Mouse (Mus musculus) heart, embryonic 14.5 days (tissue): ENCODE measurements around the gene Tmprss7. TPM values are rescaled to one million over a fixed set of nuclear protein-coding genes. Genes with fewer than 3 reads are reported as not detected.

ENCODE experiments used
- ATAC-seq: fragments of 200-750 bp; cut with Nextera tagmentation; 2 replicates; pipeline ENCODE4 v1.8.0; 2017; ENCODE audit warnings: low read depth, moderate TSS enrichment; ENCODE audit not compliant: insufficient number of reproducible peaks, insufficient read depth, low FRiP score
- H3K27ac ChIP-seq, 2 experiments: fragments of 200-500 bp in 1 of 2; fragments of 300-500 bp in 1 of 2; sonication (generic) in 1 of 2; replicated peaks in 1 of 2; 2 replicates each; pipeline ENCODE4 v1.5.1; 2012 to 2014; ENCODE audit warnings: low read depth in 2 of 2, low read length in 2 of 2, control low read depth in 1 of 2, mild to moderate bottlenecking in 1 of 2, mixed read lengths in 1 of 2; ENCODE audit not compliant: control insufficient read depth in 1 of 2, insufficient read depth in 1 of 2
- H3K27me3 ChIP-seq: fragments of 300-500 bp; sonication (generic); 2 replicates; pipeline ENCODE4 v1.6.1; 2014; ENCODE audit warnings: mild to moderate bottlenecking, low read length, control low read depth; ENCODE audit not compliant: control insufficient read depth, insufficient read depth
- H3K36me3 ChIP-seq: fragments of 300-500 bp; sonication (generic); 2 replicates; pipeline ENCODE4 v1.6.1; 2014; ENCODE audit warnings: mild to moderate bottlenecking, control low read depth, low read length, mixed read lengths; ENCODE audit not compliant: control insufficient read depth, insufficient read depth
- H3K4me1 ChIP-seq, 2 experiments: fragments of 200-500 bp in 1 of 2; fragments of 300-500 bp in 1 of 2; sonication (generic) in 1 of 2; 2 replicates each; pipeline ENCODE4 v1.6.1; 2012 to 2014; ENCODE audit warnings: low read length in 2 of 2, control low read depth in 1 of 2, mixed read lengths in 1 of 2; ENCODE audit not compliant: control insufficient read depth in 2 of 2, insufficient read depth in 2 of 2
- H3K4me2 ChIP-seq: fragments of 300-500 bp; sonication (generic); 2 replicates; pipeline ENCODE4 v1.6.1; 2014; ENCODE audit warnings: mild to moderate bottlenecking, low read length
- H3K4me3 ChIP-seq, 2 experiments: fragments of 200-500 bp in 1 of 2; fragments of 300-500 bp in 1 of 2; sonication (generic) in 1 of 2; 2 replicates each; pipeline ENCODE4 v1.5.1; 2012 to 2014; ENCODE audit warnings: low read length in 2 of 2, mild to moderate bottlenecking in 2 of 2, control low read depth in 1 of 2, low read depth in 1 of 2, moderate library complexity in 1 of 2; ENCODE audit not compliant: control insufficient read depth in 1 of 2, insufficient read depth in 1 of 2
- H3K9ac ChIP-seq: fragments of 300-500 bp; sonication (generic); 2 replicates; pipeline ENCODE4 v1.6.1; 2014; ENCODE audit warnings: mild to moderate bottlenecking, low read length
- H3K9me3 ChIP-seq: fragments of 300-500 bp; sonication (generic); 2 replicates; pipeline ENCODE4 v1.6.1; 2016; ENCODE audit warnings: low read length, control low read depth; ENCODE audit not compliant: control insufficient read depth
- WGBS: fragments of 180-500 bp; shearing (Covaris S2); extraction: QIAGEN DNeasy Blood & Tissue Kit; methylation state at CpG from one replicate; pipeline ENCODE4 v1.1.7; 2014; 5-methylcytosine and 5-hydroxymethylcytosine counted together
- polyA plus RNA-seq: library from polyadenylated mRNA; unstranded; fragments of >200 nt; fragmentation: Nextera tagmentation; extraction: Ambion mirVana; gene quantifications from 2 replicates; pipeline ENCODE4 v1.2.1, GENCODE M21; 2014

Tmprss7 gene
- polyA plus RNA-seq, 1 experiment from 2014 or later: not detected

- no peak overlapping the region for H3K4me3 ChIP-seq
- no peaks in the 10 kb centered on the region for H3K27me3 ChIP-seq
- H3K9ac ChIP-seq: no peak overlapping the region
- 66% methylated on average over 2 of the region's 2 CpGs for WGBS
- H3K36me3 ChIP-seq: no peaks in the 10 kb centered on the region
- peaks cover 0 to 3% of the 10 kb centered on the region in 2 experiments; a peak in 2 of 4 replicates for H3K4me1 ChIP-seq
- H3K9me3 ChIP-seq: no peaks in the 10 kb centered on the region
- ATAC-seq: no peak
- H3K4me2 ChIP-seq: no peak overlapping the region
- H3K27ac ChIP-seq: no peak overlapping the region
Measured at GRCm38 (mm10) chr16:45624791-45625190, 68.7 kb downstream of the Tmprss7 start.

- WGBS: 51% methylated on average over 4 of the region's 4 CpGs
- no peak overlapping the region for H3K9ac ChIP-seq
- H3K9me3 ChIP-seq: no peaks in the 10 kb centered on the region
- no peaks in the 10 kb centered on the region for H3K27me3 ChIP-seq
- no peak overlapping the region for H3K4me3 ChIP-seq
- H3K27ac ChIP-seq: no peak overlapping the region
- peaks cover 0 to 3% of the 10 kb centered on the region in 2 experiments; a peak in 1 of 4 replicates for H3K4me1 ChIP-seq
- no peak for ATAC-seq
- H3K4me2 ChIP-seq: no peak overlapping the region
- H3K36me3 ChIP-seq: no peaks in the 10 kb centered on the region
Measured at GRCm38 (mm10) chr16:45623230-45623629, 70.2 kb downstream of the Tmprss7 start.

- H3K4me3 ChIP-seq: no peak overlapping the region
- peaks cover 0 to 3% of the 10 kb centered on the region in 2 experiments; a peak in 1 of 4 replicates for H3K4me1 ChIP-seq
- H3K9ac ChIP-seq: no peak overlapping the region
- 44% methylated on average over 8 of the region's 8 CpGs for WGBS
- no peak overlapping the region for H3K4me2 ChIP-seq
- H3K9me3 ChIP-seq: no peaks in the 10 kb centered on the region
- H3K27ac ChIP-seq: no peak overlapping the region
- no peaks in the 10 kb centered on the region for H3K27me3 ChIP-seq
- H3K36me3 ChIP-seq: no peaks in the 10 kb centered on the region
- no peak for ATAC-seq
Measured at GRCm38 (mm10) chr16:45619751-45620375, 73.6 kb downstream of the Tmprss7 start.

- no peaks in the 10 kb centered on the region for H3K9me3 ChIP-seq
- no peak overlapping the region for H3K27ac ChIP-seq
- no peak overlapping the region for H3K4me3 ChIP-seq
- H3K36me3 ChIP-seq: no peaks in the 10 kb centered on the region
- H3K27me3 ChIP-seq: no peaks in the 10 kb centered on the region
- no peak overlapping the region for H3K4me2 ChIP-seq
- H3K9ac ChIP-seq: no peak overlapping the region
- H3K4me1 ChIP-seq: peaks cover 0 to 3% of the 10 kb centered on the region in 2 experiments; a peak in 1 of 4 replicates
- WGBS: 79% methylated on average over 1 of the region's 1 CpGs
- ATAC-seq: no peak
Measured at GRCm38 (mm10) chr16:45615944-45616343, 77.5 kb downstream of the Tmprss7 start.

GRCm38 (mm10) chr16:45613247-45613646 is 80.2 kb downstream of the Tmprss7 start:
- Histone ChIP-seq H3K36me3 (no peaks in the 10 kb centered on the region), H3K4me3 (no peak overlapping the region), H3K4me1 (no peaks in the 10 kb centered on the region), H3K4me2 (no peak overlapping the region), H3K9me3 (no peaks in the 10 kb centered on the region), H3K27ac (no peak overlapping the region), H3K27me3 (no peaks in the 10 kb centered on the region), H3K9ac (no peak overlapping the region)
- ATAC-seq: no peak
- WGBS: 67% methylated on average over 2 of the region's 2 CpGs

- H3K9me3 ChIP-seq: no peaks in the 10 kb centered on the region
- no peaks in the 10 kb centered on the region for H3K4me1 ChIP-seq
- no peak for ATAC-seq
- H3K27me3 ChIP-seq: no peaks in the 10 kb centered on the region
- H3K27ac ChIP-seq: no peak within 1 kb of the TSS
- no peaks in the 10 kb centered on the region for H3K36me3 ChIP-seq
- no peak within 1 kb of the TSS for H3K4me2 ChIP-seq
- H3K9ac ChIP-seq: no peak within 1 kb of the TSS
- 62% methylated on average over 4 of the region's 4 CpGs for WGBS
- H3K4me3 ChIP-seq: no peak within 1 kb of the TSS
Measured at GRCm38 (mm10) chr16:45610267-45610666, 83.2 kb downstream of the Tmprss7 start, which contains the start of gene Gcsam. TSS of gene Gcsam (plus strand) at chr16:45610380.

GRCm38 (mm10) chr16:45609300-45609699 is 84.2 kb downstream of the Tmprss7 start:
- Histone ChIP-seq H3K9ac (no peak overlapping the region), H3K4me3 (no peak overlapping the region), H3K27ac (no peak overlapping the region), H3K4me1 (no peaks in the 10 kb centered on the region), H3K36me3 (no peaks in the 10 kb centered on the region), H3K9me3 (no peaks in the 10 kb centered on the region), H3K27me3 (no peaks in the 10 kb centered on the region), H3K4me2 (no peak overlapping the region)
- no peak for ATAC-seq
- 76% methylated on average over 3 of the region's 3 CpGs for WGBS

- H3K9me3 ChIP-seq: no peaks in the 10 kb centered on the region
- no peak overlapping the region for H3K4me2 ChIP-seq
- 43% methylated on average over 4 of the region's 4 CpGs for WGBS
- H3K36me3 ChIP-seq: no peaks in the 10 kb centered on the region
- no peak overlapping the region for H3K4me3 ChIP-seq
- no peak for ATAC-seq
- no peak overlapping the region for H3K27ac ChIP-seq
- H3K4me1 ChIP-seq: no peaks in the 10 kb centered on the region
- H3K27me3 ChIP-seq: no peaks in the 10 kb centered on the region
- no peak overlapping the region for H3K9ac ChIP-seq
Measured at GRCm38 (mm10) chr16:45608481-45608954, 84.9 kb downstream of the Tmprss7 start.
